Mouse (Mus musculus): ENCODE results near the gene Ube2o.

Ube2o gene

GRCm38 (mm10) chr11:116488207-116488606 lies 93.0 kb downstream of the Ube2o start:
- no peak for DNase-seq (ENCODE audit: low spot score in 2 of 2)
